Mouse (Mus musculus) kidney, adult 2 months (tissue): ENCODE measurements around the gene Lca5. TPM values are rescaled to one million over a fixed set of nuclear protein-coding genes. Genes with fewer than 3 reads are reported as not detected.
A peak's percentile ranks its signal among the peaks of the same experiment; 100 is the strongest.

ENCODE experiments used
- DNase-seq: peaks from one replicate; pipeline ENCODE4 v3.0.0; 2021
- H3K27ac ChIP-seq: fragments of 200-500 bp; 2 replicates; pipeline ENCODE4 v1.5.1; 2012; ENCODE audit warnings: low read depth, low read length, control low read depth, inconsistent platforms; ENCODE audit not compliant: insufficient read depth
- H3K27me3 ChIP-seq: fragments of 200-500 bp; replicated peaks from 2 replicates; pipeline ENCODE4 v1.6.1; 2012; ENCODE audit warnings: mild to moderate bottlenecking, moderate library complexity, low read length, inconsistent platforms; ENCODE audit not compliant: control insufficient read depth, insufficient read depth
- H3K36me3 ChIP-seq: fragments of 200-500 bp; 2 replicates; pipeline ENCODE4 v1.6.1; 2012; ENCODE audit warnings: mild to moderate bottlenecking, moderate library complexity, low read length, inconsistent platforms; ENCODE audit not compliant: control insufficient read depth, insufficient read depth
- H3K4me1 ChIP-seq: fragments of 200-500 bp; 2 replicates; pipeline ENCODE4 v1.6.1; 2011; ENCODE audit warnings: low read length; ENCODE audit not compliant: control insufficient read depth, insufficient read depth
- H3K4me3 ChIP-seq: fragments of 200-500 bp; 2 replicates; pipeline ENCODE4 v1.5.1; 2011; ENCODE audit warnings: mild to moderate bottlenecking, low read depth, low read length, control low read depth; ENCODE audit not compliant: insufficient read depth
- CTCF ChIP-seq: fragments of 200-500 bp; conservative IDR thresholded peaks from 2 replicates; pipeline ENCODE4 v1.5.1; 2011; ENCODE audit warnings: low read depth, mild to moderate bottlenecking, control low read depth, low read length, moderate library complexity, mixed read lengths; ENCODE audit not compliant: insufficient read depth, insufficient read length
- POLR2A ChIP-seq: fragments of 200-500 bp; IDR thresholded peaks from one replicate; pipeline ENCODE4 v1.6.1; 2011; ENCODE audit warnings: low read depth, low read length, control low read depth
- WGBS: fragments of 180-500 bp; shearing (Covaris S2); methylation state at CpG from one replicate; pipeline ENCODE4 v1.1.7; 2018; 5-methylcytosine and 5-hydroxymethylcytosine counted together
- polyA plus RNA-seq: library from polyadenylated mRNA; depleted of rRNA; stranded (reverse); fragments of >200 nt; gene quantifications from 2 replicates; pipeline ENCODE4 v1.2.3, GENCODE M21; 2012

The Lca5 gene
- polyA plus RNA-seq, 1 experiment, result 0.48 TPM

DNA sequence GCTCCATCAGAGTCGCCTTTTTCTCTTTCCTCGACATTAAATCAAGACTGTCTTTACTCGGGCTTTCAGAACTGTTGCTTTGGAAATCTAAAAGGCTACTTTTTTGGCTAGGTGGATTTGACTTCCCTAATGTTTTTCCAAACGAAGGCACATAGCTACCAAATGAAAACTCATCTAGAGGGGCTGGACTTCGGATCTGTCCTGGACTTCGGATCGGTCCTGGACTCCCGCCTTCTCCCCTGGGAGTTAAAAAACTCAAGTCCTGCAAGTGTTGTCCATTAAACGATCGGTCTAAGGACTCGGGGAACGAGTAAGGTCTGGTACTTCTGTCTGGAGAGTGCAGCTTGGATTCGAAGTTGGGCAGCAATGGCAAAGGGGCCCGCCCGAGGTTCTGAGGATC, 45.5 kb downstream of the Lca5 start:
- Histone ChIP-seq H3K27ac (no peak overlapping the region), H3K27me3 (no peaks in the 10 kb centered on the region), H3K36me3 (no peaks in the 10 kb centered on the region), H3K4me1 (no peaks in the 10 kb centered on the region), H3K4me3 (no peak overlapping the region)
- peak; percentile 66 for DNase-seq
- 67% methylated on average over 15 of the region's 15 CpGs for WGBS
- TF ChIP-seq POLR2A (no peak), CTCF (no peak)

DNA sequence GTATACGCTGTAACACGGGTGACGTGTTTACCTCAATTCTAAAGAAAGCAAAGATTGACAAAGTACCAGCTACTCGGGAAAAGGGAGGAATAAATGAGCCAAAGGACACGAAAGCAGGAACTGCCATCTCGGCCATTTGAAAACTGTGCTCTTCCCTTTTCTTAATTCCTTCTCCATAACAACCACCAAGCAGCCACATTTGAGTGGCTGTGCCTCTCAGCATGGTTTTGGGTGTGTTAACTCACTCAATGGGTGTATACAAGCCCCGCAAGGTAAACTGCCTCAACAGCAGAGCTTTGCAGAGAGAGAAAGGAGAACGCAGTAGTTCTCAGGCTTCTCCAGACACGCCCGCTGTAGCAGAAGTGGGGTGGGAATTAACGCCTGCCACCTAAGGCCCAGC, 48.9 kb downstream of the Lca5 start:
- no peak overlapping the region for H3K4me3 ChIP-seq
- WGBS, result 91% methylated on average over 11 of the region's 11 CpGs
- no peak overlapping the region for H3K27ac ChIP-seq
- TF ChIP-seq CTCF, result no peak
- no peak for TF ChIP-seq POLR2A
- H3K36me3 ChIP-seq, result no peaks in the 10 kb centered on the region
- DNase-seq, result no peak
- H3K4me1 ChIP-seq, result no peaks in the 10 kb centered on the region
- H3K27me3 ChIP-seq, result no peaks in the 10 kb centered on the region

DNA sequence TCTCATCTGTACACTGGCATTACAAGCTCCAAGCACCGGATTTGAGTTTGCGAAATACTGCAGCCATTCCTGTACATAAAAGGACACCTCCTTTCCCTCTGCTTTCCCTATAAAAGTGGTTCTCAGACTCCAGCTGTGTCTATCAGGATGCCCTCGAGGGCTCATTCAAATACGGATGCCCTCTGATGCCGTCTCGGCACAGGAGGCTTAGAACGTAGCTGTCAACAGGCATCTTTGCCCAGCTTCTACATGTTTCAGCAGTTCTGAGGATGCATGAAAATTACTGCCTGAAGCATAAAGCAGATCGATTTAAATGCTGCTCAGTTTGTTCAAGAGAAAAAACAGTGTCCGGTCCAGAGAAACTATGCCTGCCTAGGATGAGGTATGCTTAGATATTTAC, 51.4 kb downstream of the Lca5 start:
- TF ChIP-seq CTCF (no peak), POLR2A (no peak)
- no peak overlapping the region for H3K27ac ChIP-seq
- DNase-seq, result no peak
- WGBS, result 84% methylated on average over 9 of the region's 9 CpGs
- H3K4me3 ChIP-seq, result no peak overlapping the region
- no peaks in the 10 kb centered on the region for H3K27me3 ChIP-seq
- H3K4me1 ChIP-seq, result no peaks in the 10 kb centered on the region
- no peaks in the 10 kb centered on the region for H3K36me3 ChIP-seq

DNA sequence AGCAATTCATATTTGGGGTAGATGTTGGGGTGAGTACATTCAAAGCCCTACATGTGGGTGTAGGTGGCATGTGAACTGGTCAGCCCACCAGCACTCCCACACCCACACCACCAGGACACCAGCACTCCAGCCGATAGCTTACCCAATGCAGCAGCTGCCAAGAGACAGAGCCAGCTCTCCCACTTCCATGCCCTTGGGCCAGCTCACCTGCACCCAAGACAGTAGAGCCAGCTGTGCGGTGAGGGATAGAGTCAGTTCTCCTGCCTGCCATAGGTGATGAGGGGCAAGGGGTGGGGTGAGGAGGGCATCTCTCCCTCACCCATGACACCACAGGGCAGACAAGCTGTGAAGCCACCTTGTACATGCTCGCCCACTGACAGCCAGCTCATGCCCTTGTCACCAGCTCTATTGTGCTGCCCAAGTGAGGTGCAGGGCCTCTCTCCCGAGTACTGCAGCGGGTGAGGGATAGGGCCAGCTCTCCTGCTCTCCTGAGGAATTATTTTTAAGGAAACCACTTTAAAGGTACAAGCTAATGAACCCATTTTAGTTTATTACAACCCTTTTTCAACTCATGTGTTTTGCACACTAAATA, 54.6 kb downstream of the Lca5 start:
- TF ChIP-seq CTCF (no peak), POLR2A (no peak)
- no peak overlapping the region for H3K4me3 ChIP-seq
- 86% methylated on average over 5 of the region's 5 CpGs for WGBS
- no peak overlapping the region for H3K27ac ChIP-seq
- no peaks in the 10 kb centered on the region for H3K36me3 ChIP-seq
- no peaks in the 10 kb centered on the region for H3K4me1 ChIP-seq
- H3K27me3 ChIP-seq, result no peaks in the 10 kb centered on the region
- no peak for DNase-seq

DNA sequence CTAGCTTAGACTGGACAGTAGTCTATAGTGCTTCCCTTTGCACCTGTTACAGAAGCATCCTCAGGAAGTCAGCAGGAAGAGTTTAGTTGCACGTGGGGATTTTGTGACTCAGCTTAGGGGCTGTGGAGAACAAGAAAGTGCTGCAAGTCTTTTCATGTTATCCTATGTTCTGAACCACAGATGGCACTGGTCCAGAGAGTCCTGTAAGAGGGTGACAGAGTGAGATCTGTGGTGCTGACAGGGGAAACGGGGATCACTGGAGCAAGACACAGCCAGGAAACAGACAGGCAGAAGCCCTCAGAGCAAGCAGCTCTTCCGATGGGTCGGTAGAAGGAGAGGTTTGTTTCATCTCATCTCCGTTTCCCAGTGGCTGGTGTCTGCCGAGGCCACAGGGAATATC, 55.6 kb downstream of the Lca5 start:
- Histone ChIP-seq H3K4me1 (no peaks in the 10 kb centered on the region), H3K36me3 (no peaks in the 10 kb centered on the region), H3K4me3 (no peak overlapping the region), H3K27ac (no peak overlapping the region), H3K27me3 (no peaks in the 10 kb centered on the region)
- DNase-seq, result no peak
- TF ChIP-seq CTCF (no peak), POLR2A (no peak)
- WGBS, result 60% methylated on average over 6 of the region's 6 CpGs

DNA sequence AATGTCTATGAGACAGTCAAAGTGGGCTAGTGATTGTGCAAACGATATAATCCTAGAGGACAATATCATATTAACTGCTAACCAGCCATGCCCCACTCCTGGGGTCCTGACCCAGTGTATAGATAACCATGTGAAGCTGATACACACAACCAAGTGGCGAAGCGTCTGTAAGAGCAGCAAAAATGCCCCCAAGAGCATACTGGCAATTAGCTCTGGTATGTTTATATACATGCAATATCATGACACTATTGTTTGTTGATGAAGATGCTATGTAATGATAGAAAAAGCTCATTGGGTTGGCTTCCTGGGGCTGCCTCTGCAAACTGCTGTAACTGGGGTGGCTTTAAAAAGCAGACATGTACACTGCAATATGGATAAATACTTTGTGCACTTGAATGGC, 57.7 kb downstream of the Lca5 start:
- H3K4me3 ChIP-seq, result no peak overlapping the region
- no peak overlapping the region for H3K27ac ChIP-seq
- DNase-seq, result no peak
- H3K27me3 ChIP-seq, result no peaks in the 10 kb centered on the region
- WGBS, result 73% methylated on average over 3 of the region's 3 CpGs
- TF ChIP-seq CTCF, result no peak
- TF ChIP-seq POLR2A, result no peak
- H3K36me3 ChIP-seq, result no peaks in the 10 kb centered on the region
- no peaks in the 10 kb centered on the region for H3K4me1 ChIP-seq

DNA sequence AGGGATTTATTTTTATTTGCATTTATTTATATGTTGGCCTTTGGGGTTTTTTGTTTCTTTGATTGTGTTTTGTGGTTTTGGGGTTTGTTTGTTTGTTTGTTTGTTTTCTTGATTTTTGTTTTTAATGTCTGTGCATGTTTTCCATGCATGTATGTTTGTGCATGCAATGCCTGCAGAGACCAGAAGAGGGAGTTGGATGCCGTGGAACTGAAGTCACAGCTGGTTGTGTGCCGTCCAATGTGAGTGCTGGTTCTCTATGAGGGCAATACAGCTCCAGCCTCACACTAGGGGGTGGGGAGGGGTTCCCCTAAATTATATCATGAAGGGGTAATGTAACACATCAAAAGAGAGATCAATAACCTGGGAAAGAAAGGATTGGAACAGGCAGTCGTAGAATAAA, 58.2 kb downstream of the Lca5 start:
- H3K36me3 ChIP-seq, result no peaks in the 10 kb centered on the region
- H3K4me1 ChIP-seq, result no peaks in the 10 kb centered on the region
- no peak overlapping the region for H3K4me3 ChIP-seq
- H3K27ac ChIP-seq, result no peak overlapping the region
- DNase-seq, result peak; percentile 23
- no peaks in the 10 kb centered on the region for H3K27me3 ChIP-seq
- 54% methylated on average over 3 of the region's 3 CpGs for WGBS
- peak; percentile 69 for TF ChIP-seq CTCF
- no peak for TF ChIP-seq POLR2A
